Mouse (Mus musculus) forebrain, embryonic 12.5 days (tissue): ENCODE results near the gene Lamp5. TPM values are rescaled to one million over a fixed set of nuclear protein-coding genes. Genes with fewer than 3 reads are reported as not detected.
A peak's percentile ranks its signal among the peaks of the same experiment; 100 is the strongest.

Experiments used
- ATAC-seq: fragments of 200-750 bp; cut with Nextera tagmentation; 2 replicates; pipeline ENCODE4 v1.8.0; 2017; ENCODE audit warnings: moderate TSS enrichment; ENCODE audit not compliant: low FRiP score
- H3K27ac ChIP-seq: fragments of 300-500 bp; sonication (generic); 2 replicates; pipeline ENCODE4 v1.5.1; 2016; ENCODE audit warnings: mild to moderate bottlenecking
- H3K27me3 ChIP-seq: fragments of 300-500 bp; sonication (generic); 2 replicates; pipeline ENCODE4 v1.6.1; 2016; ENCODE audit warnings: mild to moderate bottlenecking
- H3K36me3 ChIP-seq: fragments of 300-500 bp; sonication (generic); replicated peaks from 2 replicates; pipeline ENCODE4 v1.6.1; 2016; ENCODE audit warnings: mild to moderate bottlenecking
- H3K4me1 ChIP-seq: fragments of 300-500 bp; sonication (generic); 2 replicates; pipeline ENCODE4 v1.6.1; 2016
- H3K4me2 ChIP-seq: fragments of 300-500 bp; sonication (generic); 2 replicates; pipeline ENCODE4 v1.6.1; 2016; ENCODE audit warnings: mild to moderate bottlenecking, moderate library complexity
- H3K4me3 ChIP-seq: fragments of 300-500 bp; sonication (generic); replicated peaks from 2 replicates; pipeline ENCODE4 v1.5.1; 2016; ENCODE audit warnings: mild to moderate bottlenecking
- H3K9ac ChIP-seq: fragments of 300-500 bp; sonication (generic); 2 replicates; pipeline ENCODE4 v1.6.1; 2016; ENCODE audit warnings: mild to moderate bottlenecking
- H3K9me3 ChIP-seq: fragments of 300-500 bp; sonication (generic); 2 replicates; pipeline ENCODE4 v1.6.1; 2016
- WGBS: fragments of 180-500 bp; shearing (Covaris S2); methylation state at CpG from one replicate; pipeline ENCODE4 v1.1.7; 2016; 5-methylcytosine and 5-hydroxymethylcytosine counted together
- polyA plus RNA-seq: library from polyadenylated mRNA; unstranded; fragments of >200 nt; fragmentation: Nextera tagmentation; extraction: Ambion mirVana; gene quantifications from 2 replicates; pipeline ENCODE4 v1.2.1, GENCODE M21; 2016

The Lamp5 gene
- polyA plus RNA-seq: 3.7 and 4.3 TPM in 2 replicates

- Histone ChIP-seq H3K4me3 (peak within 1 kb of the TSS; percentile 22), H3K36me3 (no peaks in the 10 kb centered on the region), H3K9me3 (no peaks in the 10 kb centered on the region), H3K4me2 (peak within 1 kb of the TSS; percentile 48), H3K4me1 (peaks cover 13% of the 10 kb centered on the region), H3K27me3 (peaks cover 19% of the 10 kb centered on the region), H3K9ac (no peak within 1 kb of the TSS), H3K27ac (no peak within 1 kb of the TSS)
- WGBS: 2% methylated on average over 8 of the region's 8 CpGs
- peak; percentile 79 for ATAC-seq
Observed at GRCm38 (mm10) chr2:136051688-136052289, at the start of gene Lamp5. Gene Lamp5, plus strand, starts transcription at chr2:136052239.

GRCm38 (mm10) chr2:136003836-136004235 is 48.2 kb upstream of the Lamp5 start:
- ATAC-seq: no peak
- 91% methylated on average over 1 of the region's 1 CpGs for WGBS
- no peaks in the 10 kb centered on the region for H3K9me3 ChIP-seq
- no peaks in the 10 kb centered on the region for H3K4me1 ChIP-seq
- no peak overlapping the region for H3K4me3 ChIP-seq
- H3K9ac ChIP-seq: no peak overlapping the region
- no peak overlapping the region for H3K4me2 ChIP-seq
- H3K27ac ChIP-seq: no peak overlapping the region
- H3K36me3 ChIP-seq: peaks cover 5% of the 10 kb centered on the region; the same call in 1 of the 2 replicates
- no peaks in the 10 kb centered on the region for H3K27me3 ChIP-seq

- H3K4me1 ChIP-seq: no peaks in the 10 kb centered on the region
- no peaks in the 10 kb centered on the region for H3K27me3 ChIP-seq
- no peak for ATAC-seq
- 93% methylated on average over 5 of the region's 5 CpGs for WGBS
- H3K9ac ChIP-seq: no peak overlapping the region
- H3K27ac ChIP-seq: no peak overlapping the region
- H3K4me3 ChIP-seq: no peak overlapping the region
- H3K4me2 ChIP-seq: no peak overlapping the region
- H3K9me3 ChIP-seq: no peaks in the 10 kb centered on the region
- peaks cover 5% of the 10 kb centered on the region; the same call in 1 of the 2 replicates for H3K36me3 ChIP-seq
Observed at GRCm38 (mm10) chr2:136006280-136006679, 45.8 kb upstream of the Lamp5 start.

GRCm38 (mm10) chr2:136012759-136013158 is 39.3 kb upstream of the Lamp5 start:
- 93% methylated on average over 9 of the region's 9 CpGs for WGBS
- Histone ChIP-seq H3K36me3 (peaks cover 3% of the 10 kb centered on the region; the same call in 1 of the 2 replicates), H3K27me3 (no peaks in the 10 kb centered on the region), H3K4me2 (no peak overlapping the region), H3K9ac (no peak overlapping the region), H3K27ac (no peak overlapping the region), H3K9me3 (no peaks in the 10 kb centered on the region), H3K4me3 (no peak overlapping the region), H3K4me1 (no peaks in the 10 kb centered on the region)
- no peak for ATAC-seq

GRCm38 (mm10) chr2:136048464-136048863 is 3.6 kb upstream of the Lamp5 start:
- Histone ChIP-seq H3K27me3 (peaks cover 19% of the 10 kb centered on the region), H3K9me3 (no peaks in the 10 kb centered on the region), H3K4me2 (no peak overlapping the region), H3K27ac (no peak overlapping the region), H3K4me1 (peaks cover 13% of the 10 kb centered on the region), H3K4me3 (no peak overlapping the region), H3K9ac (no peak overlapping the region), H3K36me3 (no peaks in the 10 kb centered on the region)
- ATAC-seq: no peak
- 93% methylated on average over 4 of the region's 4 CpGs for WGBS

- peak overlapping the region; percentile 48 for H3K4me2 ChIP-seq
- no peaks in the 10 kb centered on the region for H3K9me3 ChIP-seq
- no peak overlapping the region for H3K9ac ChIP-seq
- H3K36me3 ChIP-seq: no peaks in the 10 kb centered on the region
- no peak overlapping the region for H3K27ac ChIP-seq
- 15% methylated on average over 27 of the region's 27 CpGs for WGBS
- H3K27me3 ChIP-seq: peaks cover 19% of the 10 kb centered on the region
- ATAC-seq: peak; percentile 27
- peaks cover 13% of the 10 kb centered on the region for H3K4me1 ChIP-seq
- peak overlapping the region; percentile 22 for H3K4me3 ChIP-seq
Observed at GRCm38 (mm10) chr2:136050793-136051615, 1.0 kb upstream of the Lamp5 start.

GRCm38 (mm10) chr2:136057861-136058331 is 5.9 kb downstream of the Lamp5 start:
- no peak overlapping the region for H3K9ac ChIP-seq
- 3% methylated on average over 19 of the region's 19 CpGs for WGBS
- no peak overlapping the region for H3K27ac ChIP-seq
- H3K27me3 ChIP-seq: peaks cover 43% of the 10 kb centered on the region
- H3K36me3 ChIP-seq: no peaks in the 10 kb centered on the region
- no peaks in the 10 kb centered on the region for H3K9me3 ChIP-seq
- H3K4me3 ChIP-seq: peak overlapping the region; percentile 37
- H3K4me1 ChIP-seq: peaks cover 21% of the 10 kb centered on the region
- peak overlapping the region; percentile 62 for H3K4me2 ChIP-seq
- ATAC-seq: 0 out of 2 replicates have a peak, but pooled peaks have one; percentile 46

- no peak overlapping the region for H3K27ac ChIP-seq
- no peaks in the 10 kb centered on the region for H3K9me3 ChIP-seq
- no peak overlapping the region for H3K9ac ChIP-seq
- peaks cover 21% of the 10 kb centered on the region for H3K4me1 ChIP-seq
- peaks cover 43% of the 10 kb centered on the region for H3K27me3 ChIP-seq
- 2% methylated on average over 7 of the region's 7 CpGs for WGBS
- H3K36me3 ChIP-seq: no peaks in the 10 kb centered on the region
- peak overlapping the region; percentile 37 for H3K4me3 ChIP-seq
- H3K4me2 ChIP-seq: peak overlapping the region; percentile 62
- no peak for ATAC-seq
Observed at GRCm38 (mm10) chr2:136058398-136058797, 6.4 kb downstream of the Lamp5 start.

- peak overlapping the region; percentile 62 for H3K4me2 ChIP-seq
- H3K4me3 ChIP-seq: peak overlapping the region; percentile 37
- WGBS: 1% methylated on average over 37 of the region's 37 CpGs
- H3K36me3 ChIP-seq: no peaks in the 10 kb centered on the region
- peaks cover 21% of the 10 kb centered on the region for H3K4me1 ChIP-seq
- no peak for ATAC-seq
- 0 out of 2 replicates have a peak overlapping the region, but pooled peaks have one; percentile 7 for H3K9ac ChIP-seq
- no peaks in the 10 kb centered on the region for H3K9me3 ChIP-seq
- peaks cover 43% of the 10 kb centered on the region for H3K27me3 ChIP-seq
- H3K27ac ChIP-seq: no peak overlapping the region
Observed at GRCm38 (mm10) chr2:136059029-136059669, 7.1 kb downstream of the Lamp5 start.

GRCm38 (mm10) chr2:136064356-136064755 is 12.3 kb downstream of the Lamp5 start:
- Histone ChIP-seq H3K9ac (no peak overlapping the region), H3K9me3 (no peaks in the 10 kb centered on the region), H3K27me3 (peaks cover 22% of the 10 kb centered on the region), H3K36me3 (no peaks in the 10 kb centered on the region), H3K4me3 (no peak overlapping the region), H3K4me2 (no peak overlapping the region), H3K27ac (no peak overlapping the region), H3K4me1 (peaks cover 4% of the 10 kb centered on the region)
- ATAC-seq: peak; percentile 69; the same call in 1 of the 2 replicates
- WGBS: 71% methylated on average over 1 of the region's 1 CpGs

GRCm38 (mm10) chr2:136095978-136096377 is 43.9 kb downstream of the Lamp5 start:
- no peaks in the 10 kb centered on the region for H3K9me3 ChIP-seq
- ATAC-seq: no peak
- no peaks in the 10 kb centered on the region for H3K27me3 ChIP-seq
- no peak overlapping the region for H3K9ac ChIP-seq
- no peak overlapping the region for H3K4me2 ChIP-seq
- WGBS: 76% methylated on average over 2 of the region's 2 CpGs
- no peaks in the 10 kb centered on the region for H3K4me1 ChIP-seq
- H3K4me3 ChIP-seq: no peak overlapping the region
- no peaks in the 10 kb centered on the region for H3K36me3 ChIP-seq
- H3K27ac ChIP-seq: no peak overlapping the region

GRCm38 (mm10) chr2:136097143-136097542 is 45.1 kb downstream of the Lamp5 start:
- no peak overlapping the region for H3K27ac ChIP-seq
- 95% methylated on average over 3 of the region's 3 CpGs for WGBS
- H3K4me1 ChIP-seq: no peaks in the 10 kb centered on the region
- no peaks in the 10 kb centered on the region for H3K27me3 ChIP-seq
- H3K9me3 ChIP-seq: no peaks in the 10 kb centered on the region
- no peak overlapping the region for H3K9ac ChIP-seq
- ATAC-seq: no peak
- H3K4me2 ChIP-seq: no peak overlapping the region
- H3K36me3 ChIP-seq: no peaks in the 10 kb centered on the region
- no peak overlapping the region for H3K4me3 ChIP-seq
